Mouse (Mus musculus) midbrain, embryonic 13.5 days (tissue): ENCODE data around the gene Prr5l. TPM values are rescaled to one million over a fixed set of nuclear protein-coding genes. Genes with fewer than 3 reads are reported as not detected.

Experiments used
- ATAC-seq: fragments of 200-750 bp; cut with Nextera tagmentation; 2 replicates; pipeline ENCODE4 v1.8.0; 2017; ENCODE audit warnings: mild to moderate bottlenecking, moderate TSS enrichment, moderate library complexity
- H3K27ac ChIP-seq: fragments of 300-500 bp; sonication (generic); 2 replicates; pipeline ENCODE4 v1.5.1; 2015; ENCODE audit warnings: inconsistent platforms, mild to moderate bottlenecking, moderate library complexity
- H3K27me3 ChIP-seq: fragments of 300-500 bp; sonication (generic); 2 replicates; pipeline ENCODE4 v1.6.1; 2015; ENCODE audit warnings: mild to moderate bottlenecking, inconsistent platforms
- H3K36me3 ChIP-seq: fragments of 300-500 bp; sonication (generic); 2 replicates; pipeline ENCODE4 v1.6.1; 2015; ENCODE audit warnings: mild to moderate bottlenecking, inconsistent platforms
- H3K4me1 ChIP-seq: fragments of 300-500 bp; sonication (generic); replicated peaks from 2 replicates; pipeline ENCODE4 v1.6.1; 2015; ENCODE audit warnings: inconsistent platforms
- H3K4me2 ChIP-seq: fragments of 300-500 bp; sonication (generic); replicated peaks from 2 replicates; pipeline ENCODE4 v1.6.1; 2015; ENCODE audit warnings: moderate library complexity, mild to moderate bottlenecking, inconsistent platforms
- H3K4me3 ChIP-seq: fragments of 300-500 bp; sonication (generic); replicated peaks from 2 replicates; pipeline ENCODE4 v1.5.1; 2015; ENCODE audit warnings: mild to moderate bottlenecking, inconsistent platforms
- H3K9ac ChIP-seq: fragments of 300-500 bp; sonication (generic); replicated peaks from 2 replicates; pipeline ENCODE4 v1.6.1; 2015; ENCODE audit warnings: mild to moderate bottlenecking, inconsistent platforms
- H3K9me3 ChIP-seq: fragments of 300-500 bp; sonication (generic); 2 replicates; pipeline ENCODE4 v1.6.1; 2016; ENCODE audit warnings: mild to moderate bottlenecking, inconsistent platforms
- WGBS: fragments of 180-500 bp; shearing (Covaris S2); methylation state at CpG from one replicate; pipeline ENCODE4 v1.1.7; 2015; 5-methylcytosine and 5-hydroxymethylcytosine counted together
- polyA plus RNA-seq: library from polyadenylated mRNA; unstranded; fragments of >200 nt; fragmentation: Nextera tagmentation; extraction: Ambion mirVana; gene quantifications from 2 replicates; pipeline ENCODE4 v1.2.1, GENCODE M21; 2015

Prr5l gene
- 7.7 and 9.3 TPM in 2 replicates for polyA plus RNA-seq

GRCm38 (mm10) chr2:101882998-101883397 lies at the start of gene Prr5l:
TSS of gene Prr5l (minus strand) at chr2:101883027.
- WGBS: 29% methylated on average over 3 of the region's 3 CpGs
- H3K27me3 ChIP-seq: no peaks in the 10 kb centered on the region
- ATAC-seq: no peak

GRCm38 (mm10) chr2:101932169-101932936 lies 49.5 kb upstream of the Prr5l start:
- ATAC-seq: 0 out of 2 replicates have a peak, but pooled peaks have one; percentile 60
- H3K4me3 ChIP-seq: no peak overlapping the region
- peak overlapping the region; percentile 63 for H3K27ac ChIP-seq
- H3K36me3 ChIP-seq: no peaks in the 10 kb centered on the region
- H3K4me1 ChIP-seq: peaks cover 9% of the 10 kb centered on the region
- 60% methylated on average over 14 of the region's 14 CpGs for WGBS
- no peaks in the 10 kb centered on the region for H3K27me3 ChIP-seq
- no peaks in the 10 kb centered on the region for H3K9me3 ChIP-seq
- H3K9ac ChIP-seq: no peak overlapping the region
- no peak overlapping the region for H3K4me2 ChIP-seq

More at GRCm38 (mm10) chr2:101882998-101883397, at the start of gene Prr5l:
- Histone ChIP-seq H3K9me3 (no peaks in the 10 kb centered on the region), H3K27ac (no peak within 1 kb of the TSS), H3K9ac (no peak within 1 kb of the TSS), H3K4me1 (peaks cover 16% of the 10 kb centered on the region), H3K4me3 (no peak within 1 kb of the TSS), H3K36me3 (no peaks in the 10 kb centered on the region), H3K4me2 (no peak within 1 kb of the TSS)

- Histone ChIP-seq H3K36me3 (no peaks in the 10 kb centered on the region), H3K27me3 (no peaks in the 10 kb centered on the region), H3K27ac (0 out of 2 replicates have a peak overlapping the region, but pooled peaks have one; percentile 22), H3K9me3 (no peaks in the 10 kb centered on the region), H3K4me3 (no peak overlapping the region), H3K4me2 (peak overlapping the region; percentile 19; the same call in 1 of the 2 replicates), H3K9ac (no peak overlapping the region), H3K4me1 (peaks cover 14% of the 10 kb centered on the region)
- WGBS: 19% methylated on average over 12 of the region's 12 CpGs
- ATAC-seq: peak; percentile 62
These were observed 42.9 kb upstream of the Prr5l start for GRCm38 (mm10) chr2:101925591-101926188.

- peak; percentile 57; the same call in 1 of the 2 replicates for ATAC-seq
These were observed 42.4 kb upstream of the Prr5l start for GRCm38 (mm10) chr2:101925183-101925582.

GRCm38 (mm10) chr2:101923181-101923580 lies 40.4 kb upstream of the Prr5l start:
- H3K4me3 ChIP-seq: no peak overlapping the region
- no peak overlapping the region for H3K4me2 ChIP-seq
- H3K9me3 ChIP-seq: no peaks in the 10 kb centered on the region
- H3K9ac ChIP-seq: no peak overlapping the region
- WGBS: 88% methylated on average over 4 of the region's 4 CpGs
- no peak overlapping the region for H3K27ac ChIP-seq
- no peak for ATAC-seq
- peaks cover 26% of the 10 kb centered on the region for H3K4me1 ChIP-seq
- H3K27me3 ChIP-seq: no peaks in the 10 kb centered on the region
- no peaks in the 10 kb centered on the region for H3K36me3 ChIP-seq

More at GRCm38 (mm10) chr2:101925183-101925582, 42.4 kb upstream of the Prr5l start:
- Histone ChIP-seq H3K9me3 (no peaks in the 10 kb centered on the region), H3K27me3 (no peaks in the 10 kb centered on the region), H3K4me2 (no peak overlapping the region), H3K36me3 (no peaks in the 10 kb centered on the region), H3K4me1 (peaks cover 18% of the 10 kb centered on the region), H3K27ac (no peak overlapping the region), H3K9ac (no peak overlapping the region), H3K4me3 (no peak overlapping the region)
- 50% methylated on average over 3 of the region's 3 CpGs for WGBS

GRCm38 (mm10) chr2:101922302-101922701 lies 39.5 kb upstream of the Prr5l start:
- H3K27ac ChIP-seq: no peak overlapping the region
- no peaks in the 10 kb centered on the region for H3K9me3 ChIP-seq
- H3K4me2 ChIP-seq: no peak overlapping the region
- 96% methylated on average over 4 of the region's 4 CpGs for WGBS
- no peak overlapping the region for H3K9ac ChIP-seq
- ATAC-seq: no peak
- no peaks in the 10 kb centered on the region for H3K27me3 ChIP-seq
- peaks cover 26% of the 10 kb centered on the region for H3K4me1 ChIP-seq
- H3K36me3 ChIP-seq: no peaks in the 10 kb centered on the region
- no peak overlapping the region for H3K4me3 ChIP-seq

- ATAC-seq: peak; percentile 55
- H3K27ac ChIP-seq: peak overlapping the region; percentile 32; the same call in 1 of the 2 replicates
These were observed 37.3 kb upstream of the Prr5l start for GRCm38 (mm10) chr2:101920136-101920554.

GRCm38 (mm10) chr2:101918518-101918917 lies 35.7 kb upstream of the Prr5l start:
- H3K4me1 ChIP-seq: peaks cover 12% of the 10 kb centered on the region
- no peak overlapping the region for H3K4me3 ChIP-seq
- 81% methylated on average over 7 of the region's 7 CpGs for WGBS
- 0 out of 2 replicates have a peak, but pooled peaks cover 4% of the 10 kb centered on the region for H3K36me3 ChIP-seq
- no peaks in the 10 kb centered on the region for H3K27me3 ChIP-seq
- H3K9me3 ChIP-seq: peaks cover 5% of the 10 kb centered on the region; the same call in 1 of the 2 replicates
- peak; percentile 54; the same call in 1 of the 2 replicates for ATAC-seq
- H3K27ac ChIP-seq: peak overlapping the region; percentile 49; the same call in 1 of the 2 replicates
- no peak overlapping the region for H3K9ac ChIP-seq
- H3K4me2 ChIP-seq: no peak overlapping the region

More at GRCm38 (mm10) chr2:101920136-101920554, 37.3 kb upstream of the Prr5l start:
- peaks cover 17% of the 10 kb centered on the region for H3K4me1 ChIP-seq
- H3K4me2 ChIP-seq: no peak overlapping the region
- WGBS: 31% methylated on average over 2 of the region's 2 CpGs
- H3K9ac ChIP-seq: no peak overlapping the region
- H3K36me3 ChIP-seq: 0 out of 2 replicates have a peak, but pooled peaks cover 4% of the 10 kb centered on the region
- H3K4me3 ChIP-seq: no peak overlapping the region
- no peaks in the 10 kb centered on the region for H3K27me3 ChIP-seq
- H3K9me3 ChIP-seq: peaks cover 5% of the 10 kb centered on the region; the same call in 1 of the 2 replicates

GRCm38 (mm10) chr2:101909326-101910080 lies 26.7 kb upstream of the Prr5l start:
- ATAC-seq: no peak
- Histone ChIP-seq H3K4me2 (no peak overlapping the region), H3K27me3 (no peaks in the 10 kb centered on the region), H3K4me1 (peaks cover 26% of the 10 kb centered on the region), H3K9me3 (0 out of 2 replicates have a peak, but pooled peaks cover 6% of the 10 kb centered on the region), H3K27ac (no peak overlapping the region), H3K4me3 (no peak overlapping the region), H3K9ac (no peak overlapping the region), H3K36me3 (peaks cover 12% of the 10 kb centered on the region)
- 85% methylated on average over 15 of the region's 15 CpGs for WGBS

GRCm38 (mm10) chr2:101908773-101909172 lies 25.9 kb upstream of the Prr5l start:
- H3K4me2 ChIP-seq: no peak overlapping the region
- H3K4me3 ChIP-seq: no peak overlapping the region
- 0 out of 2 replicates have a peak, but pooled peaks cover 6% of the 10 kb centered on the region for H3K9me3 ChIP-seq
- H3K27me3 ChIP-seq: no peaks in the 10 kb centered on the region
- no peak overlapping the region for H3K27ac ChIP-seq
- 64% methylated on average over 13 of the region's 13 CpGs for WGBS
- no peak overlapping the region for H3K9ac ChIP-seq
- peaks cover 12% of the 10 kb centered on the region for H3K36me3 ChIP-seq
- peaks cover 26% of the 10 kb centered on the region for H3K4me1 ChIP-seq
- ATAC-seq: no peak

- Histone ChIP-seq H3K27ac (0 out of 2 replicates have a peak overlapping the region, but pooled peaks have one; percentile 44), H3K36me3 (peaks cover 12% of the 10 kb centered on the region), H3K9me3 (0 out of 2 replicates have a peak, but pooled peaks cover 6% of the 10 kb centered on the region), H3K4me2 (no peak overlapping the region), H3K4me3 (no peak overlapping the region), H3K9ac (0 out of 2 replicates have a peak overlapping the region, but pooled peaks have one; percentile 3), H3K4me1 (peaks cover 26% of the 10 kb centered on the region), H3K27me3 (no peaks in the 10 kb centered on the region)
- 65% methylated on average over 10 of the region's 10 CpGs for WGBS
- no peak for ATAC-seq
These were observed 24.7 kb upstream of the Prr5l start for GRCm38 (mm10) chr2:101907386-101908022.
